Mouse (Mus musculus) midbrain, embryonic 11.5 days (tissue): ENCODE results near the gene Chst15. TPM values are rescaled to one million over a fixed set of nuclear protein-coding genes. Genes with fewer than 3 reads are reported as not detected.

Experiments
- ATAC-seq: fragments of 200-750 bp; cut with Nextera tagmentation; 2 replicates; pipeline ENCODE4 v1.8.0; 2017; ENCODE audit warnings: moderate TSS enrichment, moderate library complexity; ENCODE audit not compliant: low FRiP score
- DNase-seq: peaks from one replicate; pipeline ENCODE4 v3.0.0; 2015; ENCODE audit warnings: low spot score; ENCODE audit errors: missing footprints
- H3K27ac ChIP-seq: fragments of 300-500 bp; sonication (generic); 2 replicates; pipeline ENCODE4 v1.5.1; 2014; ENCODE audit warnings: low read depth, low read length
- H3K27me3 ChIP-seq: fragments of 300-500 bp; sonication (generic); 2 replicates; pipeline ENCODE4 v1.6.1; 2014; ENCODE audit warnings: mild to moderate bottlenecking, low read length, moderate library complexity, mixed read lengths; ENCODE audit not compliant: control insufficient read depth, insufficient read depth
- H3K36me3 ChIP-seq: fragments of 300-500 bp; sonication (generic); 2 replicates; pipeline ENCODE4 v1.6.1; 2014; ENCODE audit warnings: mild to moderate bottlenecking, low read length, moderate library complexity, mixed read lengths; ENCODE audit not compliant: control insufficient read depth, insufficient read depth
- H3K4me1 ChIP-seq: fragments of 300-500 bp; sonication (generic); 2 replicates; pipeline ENCODE4 v1.6.1; 2014; ENCODE audit warnings: low read length; ENCODE audit not compliant: control insufficient read depth, insufficient read depth
- H3K4me2 ChIP-seq: fragments of 300-500 bp; sonication (generic); 2 replicates; pipeline ENCODE4 v1.6.1; 2014; ENCODE audit warnings: mild to moderate bottlenecking, moderate library complexity
- H3K4me3 ChIP-seq: fragments of 300-500 bp; sonication (generic); 2 replicates; pipeline ENCODE4 v1.5.1; 2014; ENCODE audit warnings: low read depth, low read length
- H3K9ac ChIP-seq: fragments of 300-500 bp; sonication (generic); 2 replicates; pipeline ENCODE4 v1.6.1; 2014; ENCODE audit warnings: low read length
- H3K9me3 ChIP-seq: fragments of 300-500 bp; sonication (generic); 2 replicates; pipeline ENCODE4 v1.6.1; 2016; ENCODE audit warnings: low read length; ENCODE audit not compliant: control insufficient read depth
- WGBS: fragments of 180-500 bp; shearing (Covaris S2); extraction: QIAGEN DNeasy Blood & Tissue Kit; methylation state at CpG from one replicate; pipeline ENCODE4 v1.1.7; 2014; 5-methylcytosine and 5-hydroxymethylcytosine counted together
- polyA plus RNA-seq: library from polyadenylated mRNA; unstranded; fragments of >200 nt; fragmentation: Nextera tagmentation; extraction: Ambion mirVana; gene quantifications from 2 replicates; pipeline ENCODE4 v1.2.1, GENCODE M21; 2014

The Chst15 gene
- polyA plus RNA-seq, 1 experiment from 2014 or later = 18.0 TPM

- WGBS = 82% methylated on average over 6 of the region's 6 CpGs
- H3K9ac ChIP-seq = no peak overlapping the region
- no peaks in the 10 kb centered on the region for H3K36me3 ChIP-seq
- no peak overlapping the region for H3K27ac ChIP-seq
- peak; percentile 79 for DNase-seq
- H3K4me2 ChIP-seq = no peak overlapping the region
- no peaks in the 10 kb centered on the region for H3K4me1 ChIP-seq
- H3K9me3 ChIP-seq = no peaks in the 10 kb centered on the region
- H3K27me3 ChIP-seq = no peaks in the 10 kb centered on the region
- no peak overlapping the region for H3K4me3 ChIP-seq
- no peak for ATAC-seq
These were observed 104.9 kb downstream of the Chst15 start for GRCm38 (mm10) chr7:132211920-132212701.

GRCm38 (mm10) chr7:132210616-132211015 lies 106.4 kb downstream of the Chst15 start:
- ATAC-seq (no peak), DNase-seq (no peak)
- H3K9ac ChIP-seq = no peak overlapping the region
- 82% methylated on average over 5 of the region's 5 CpGs for WGBS
- no peak overlapping the region for H3K4me3 ChIP-seq
- no peak overlapping the region for H3K27ac ChIP-seq
- H3K36me3 ChIP-seq = no peaks in the 10 kb centered on the region
- H3K27me3 ChIP-seq = no peaks in the 10 kb centered on the region
- H3K4me2 ChIP-seq = no peak overlapping the region
- H3K4me1 ChIP-seq = no peaks in the 10 kb centered on the region
- no peaks in the 10 kb centered on the region for H3K9me3 ChIP-seq

GRCm38 (mm10) chr7:132208946-132209651 lies 107.9 kb downstream of the Chst15 start:
- ATAC-seq = no peak
- H3K4me3 ChIP-seq = no peak overlapping the region
- 76% methylated on average over 9 of the region's 9 CpGs for WGBS
- H3K9ac ChIP-seq = no peak overlapping the region
- peak; percentile 60 for DNase-seq
- no peaks in the 10 kb centered on the region for H3K27me3 ChIP-seq
- H3K27ac ChIP-seq = no peak overlapping the region
- H3K9me3 ChIP-seq = no peaks in the 10 kb centered on the region
- no peaks in the 10 kb centered on the region for H3K4me1 ChIP-seq
- no peak overlapping the region for H3K4me2 ChIP-seq
- no peaks in the 10 kb centered on the region for H3K36me3 ChIP-seq

GRCm38 (mm10) chr7:132204073-132204612 lies 112.9 kb downstream of the Chst15 start:
- no peaks in the 10 kb centered on the region for H3K9me3 ChIP-seq
- H3K4me1 ChIP-seq = no peaks in the 10 kb centered on the region
- no peak overlapping the region for H3K27ac ChIP-seq
- H3K4me3 ChIP-seq = no peak overlapping the region
- WGBS = 60% methylated on average over 1 of the region's 1 CpGs
- no peak for DNase-seq
- H3K27me3 ChIP-seq = no peaks in the 10 kb centered on the region
- H3K36me3 ChIP-seq = no peaks in the 10 kb centered on the region
- H3K4me2 ChIP-seq = no peak overlapping the region
- H3K9ac ChIP-seq = no peak overlapping the region
- no peak for ATAC-seq

- no peaks in the 10 kb centered on the region for H3K36me3 ChIP-seq
- 34% methylated on average over 6 of the region's 6 CpGs for WGBS
- H3K4me3 ChIP-seq = no peak overlapping the region
- DNase-seq (peak; percentile 69), ATAC-seq (no peak)
- no peaks in the 10 kb centered on the region for H3K9me3 ChIP-seq
- no peak overlapping the region for H3K4me2 ChIP-seq
- no peaks in the 10 kb centered on the region for H3K27me3 ChIP-seq
- H3K9ac ChIP-seq = no peak overlapping the region
- no peaks in the 10 kb centered on the region for H3K4me1 ChIP-seq
- H3K27ac ChIP-seq = no peak overlapping the region
These were observed 117.3 kb downstream of the Chst15 start for GRCm38 (mm10) chr7:132199686-132200085.

- no peaks in the 10 kb centered on the region for H3K27me3 ChIP-seq
- H3K36me3 ChIP-seq = no peaks in the 10 kb centered on the region
- H3K4me2 ChIP-seq = no peak overlapping the region
- WGBS = 96% methylated on average over 1 of the region's 1 CpGs
- H3K4me3 ChIP-seq = no peak overlapping the region
- no peaks in the 10 kb centered on the region for H3K4me1 ChIP-seq
- H3K27ac ChIP-seq = no peak overlapping the region
- H3K9ac ChIP-seq = no peak overlapping the region
- no peak for ATAC-seq
- DNase-seq = peak; percentile 71
- no peaks in the 10 kb centered on the region for H3K9me3 ChIP-seq
These were observed 118.2 kb downstream of the Chst15 start for GRCm38 (mm10) chr7:132198806-132199205.

- H3K36me3 ChIP-seq = no peaks in the 10 kb centered on the region
- no peaks in the 10 kb centered on the region for H3K9me3 ChIP-seq
- no peaks in the 10 kb centered on the region for H3K27me3 ChIP-seq
- no peak overlapping the region for H3K27ac ChIP-seq
- no peak overlapping the region for H3K4me3 ChIP-seq
- H3K4me2 ChIP-seq = no peak overlapping the region
- H3K9ac ChIP-seq = no peak overlapping the region
- no peaks in the 10 kb centered on the region for H3K4me1 ChIP-seq
- no peak for ATAC-seq
- 66% methylated on average over 7 of the region's 7 CpGs for WGBS
- peak; percentile 59 for DNase-seq
These were observed 119.1 kb downstream of the Chst15 start for GRCm38 (mm10) chr7:132197817-132198475.

GRCm38 (mm10) chr7:132196581-132196980 lies 120.4 kb downstream of the Chst15 start:
- no peaks in the 10 kb centered on the region for H3K4me1 ChIP-seq
- H3K36me3 ChIP-seq = no peaks in the 10 kb centered on the region
- no peak overlapping the region for H3K9ac ChIP-seq
- no peaks in the 10 kb centered on the region for H3K27me3 ChIP-seq
- H3K4me2 ChIP-seq = no peak overlapping the region
- H3K9me3 ChIP-seq = no peaks in the 10 kb centered on the region
- DNase-seq (peak; percentile 31), ATAC-seq (no peak)
- no peak overlapping the region for H3K27ac ChIP-seq
- 93% methylated on average over 1 of the region's 1 CpGs for WGBS
- H3K4me3 ChIP-seq = no peak overlapping the region

- Histone ChIP-seq H3K4me3 (no peak overlapping the region), H3K36me3 (no peaks in the 10 kb centered on the region), H3K27ac (no peak overlapping the region), H3K4me2 (no peak overlapping the region), H3K9me3 (no peaks in the 10 kb centered on the region), H3K9ac (no peak overlapping the region), H3K4me1 (no peaks in the 10 kb centered on the region), H3K27me3 (no peaks in the 10 kb centered on the region)
- WGBS = 95% methylated on average over 2 of the region's 2 CpGs
- DNase-seq (peak; percentile 21), ATAC-seq (no peak)
These were observed 123.4 kb downstream of the Chst15 start for GRCm38 (mm10) chr7:132193606-132194005.
